Comparison of ENCODE assay signal across 8 mouse cellular contexts in the genomic region with DNA sequence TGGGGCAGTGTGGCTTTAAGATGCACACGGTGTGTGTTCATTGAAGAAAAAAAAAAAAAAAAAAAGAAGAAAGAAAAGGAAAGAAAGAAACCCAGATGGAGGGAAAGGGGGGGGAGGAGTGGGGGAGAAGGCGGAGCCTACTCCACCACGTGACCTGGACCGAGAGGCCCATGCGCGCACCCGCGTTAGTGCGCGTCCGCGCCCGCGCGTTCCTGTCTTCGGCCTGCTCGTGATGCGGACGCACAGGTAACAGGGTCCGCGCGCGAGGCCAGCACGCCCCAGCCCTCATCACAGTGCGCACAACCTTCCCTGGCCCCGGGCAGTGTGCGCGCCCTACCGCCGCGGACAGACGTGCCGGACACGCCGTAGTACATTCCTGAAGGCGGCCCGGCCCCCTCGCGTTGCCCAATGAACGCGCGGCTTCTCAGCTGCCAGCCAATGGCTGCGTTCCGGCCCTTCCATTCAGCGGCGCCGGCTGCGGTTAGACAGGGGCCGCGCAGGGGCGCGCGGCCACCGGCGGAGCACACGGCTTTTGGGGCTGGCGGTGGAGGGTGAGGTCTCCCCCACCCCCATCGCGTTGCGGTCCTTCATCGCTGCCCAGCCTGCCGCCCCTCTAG. TPM values are rescaled to one million over a fixed set of nuclear protein-coding genes. Genes with fewer than 3 reads are reported as not detected.
DNase-seq lines count a peak whose midpoint lies in the region; ATAC-seq and TF ChIP-seq lines count a peak whose summit lies in the region.

No protein-coding gene starts in this region.

- H3ac ChIP-seq in myocyte (ENCODE audit: control insufficient read depth, insufficient read length): peak overlapping the region; percentile 54

- DNase-seq in CD4-positive, CD25-positive, alpha-beta regulatory T cell, adult 2 months (ENCODE audit: low read depth, low spot score): peak; percentile 92
- peak; percentile 74 for DNase-seq in fibroblast of lung, adult 2 months (ENCODE audit: low read depth)
- peak; percentile 97 for DNase-seq in kidney, postnatal 10 days
- peak; percentile 96 for DNase-seq in liver, embryonic 11.5 days (ENCODE audit: low spot score)
- DNase-seq in spleen, postnatal 4 days (ENCODE audit: low spot score in 2 of 2): peak; percentile 89 to 93

- TF ChIP-seq POLR2A in myocyte (IDR thresholded peaks at IDR 0.05; ENCODE audit: insufficient read length, low read depth): peak; percentile 70

- no peaks in the 10 kb centered on the region for H3K36me3 ChIP-seq in heart, embryonic 14.5 days (ENCODE audit: control insufficient read depth, insufficient read depth, low read length)
- H3K36me3 ChIP-seq in liver, embryonic 11.5 days (ENCODE audit: control insufficient read depth, insufficient read depth, low read length): no peaks in the 10 kb centered on the region
- H3K36me3 ChIP-seq in myocyte (ENCODE audit: control insufficient read depth, insufficient read depth): no peaks in the 10 kb centered on the region

- WGBS in heart, embryonic 14.5 days: under 1% methylated on average over 60 of the region's 62 CpGs
- under 1% methylated on average over 62 of the region's 62 CpGs for WGBS in liver, embryonic 11.5 days

- H3K4me3 ChIP-seq in brown adipose tissue, adult 24 weeks (ENCODE audit: insufficient read depth, low read depth, low read length): peak overlapping the region; percentile 85
- peak overlapping the region; percentile 85 to 99 for H3K4me3 ChIP-seq in heart, embryonic 14.5 days (ENCODE audit: control insufficient read depth in 1 of 2, insufficient read depth in 1 of 2, low read depth in 1 of 2, low read length in 2 of 2)
- peak overlapping the region; percentile 93 for H3K4me3 ChIP-seq in liver, embryonic 11.5 days (ENCODE audit: low read depth, low read length)
- H3K4me3 ChIP-seq in myocyte: peak overlapping the region; percentile 92

- peak overlapping the region; percentile 84 for H3K4me2 ChIP-seq in heart, embryonic 14.5 days (ENCODE audit: low read length)
- peak overlapping the region; percentile 99 for H3K4me2 ChIP-seq in liver, embryonic 11.5 days
- peak overlapping the region; percentile 98 for H3K4me2 ChIP-seq in myocyte (ENCODE audit: low read depth)

- peak overlapping the region; percentile 66 for H3K9ac ChIP-seq in heart, embryonic 14.5 days (ENCODE audit: low read length)
- H3K9ac ChIP-seq in liver, embryonic 11.5 days (ENCODE audit: low read depth, low read length): peak overlapping the region; percentile 69

- H3K79me2 ChIP-seq in myocyte (ENCODE audit: control insufficient read depth, insufficient read depth): no peaks in the 10 kb centered on the region

- no peaks in the 10 kb centered on the region for H3K4me1 ChIP-seq in brown adipose tissue, adult 24 weeks (ENCODE audit: control insufficient read depth, insufficient read depth, insufficient read length, low read length)
- H3K4me1 ChIP-seq in heart, embryonic 14.5 days (ENCODE audit: control insufficient read depth in 2 of 2, insufficient read depth in 2 of 2, low read length in 2 of 2): peaks cover 6 to 7% of the 10 kb centered on the region in 2 experiments
- peaks cover 13% of the 10 kb centered on the region for H3K4me1 ChIP-seq in liver, embryonic 11.5 days (replicated peaks; ENCODE audit: control insufficient read depth, insufficient read depth, low read length)

- no peaks in the 10 kb centered on the region for H3K9me3 ChIP-seq in heart, embryonic 14.5 days (ENCODE audit: control insufficient read depth, low read length)
- H3K9me3 ChIP-seq in liver, embryonic 11.5 days (ENCODE audit: control insufficient read depth, low read length): no peaks in the 10 kb centered on the region

- H3K27ac ChIP-seq in brown adipose tissue, adult 24 weeks (replicated peaks; ENCODE audit: low read depth, low read length): peak overlapping the region; percentile 49
- peak overlapping the region; percentile 73 to 97 for H3K27ac ChIP-seq in heart, embryonic 14.5 days (replicated peaks in 1 of 2; ENCODE audit: control insufficient read depth in 1 of 2, insufficient read depth in 1 of 2, low read depth in 2 of 2, low read length in 2 of 2)
- H3K27ac ChIP-seq in liver, embryonic 11.5 days (ENCODE audit: low read depth, low read length): peak overlapping the region; percentile 77

- H3K27me3 ChIP-seq in heart, embryonic 14.5 days (ENCODE audit: control insufficient read depth, insufficient read depth, low read length): peaks cover 29% of the 10 kb centered on the region
- H3K27me3 ChIP-seq in liver, embryonic 11.5 days (replicated peaks; ENCODE audit: control insufficient read depth, insufficient read depth, low read length): peaks cover 30% of the 10 kb centered on the region
- peaks cover 9% of the 10 kb centered on the region for H3K27me3 ChIP-seq in myocyte (ENCODE audit: control insufficient read depth, insufficient read depth, insufficient read length)

- ATAC-seq in heart, embryonic 14.5 days (ENCODE audit: insufficient number of reproducible peaks, insufficient read depth, low FRiP score, low read depth): peak; percentile 81
- peak; percentile 73 for ATAC-seq in liver, embryonic 11.5 days (replicated peaks; ENCODE audit: low FRiP score)

TF ChIP-seq in myocyte, 11 proteins besides CTCF, POLR2A, EP300 and RAD21:
- TF ChIP-seq USF1 (IDR thresholded peaks at IDR 0.05; ENCODE audit: low read depth) (peak; percentile 97), SRF (IDR thresholded peaks at IDR 0.05; ENCODE audit: control insufficient read depth, insufficient read length, low read depth) (peak; percentile 59), MAX (IDR thresholded peaks at IDR 0.05; ENCODE audit: low read depth) (no peak), TCF3 (IDR thresholded peaks at IDR 0.05; ENCODE audit: insufficient read length, low read depth) (no peak), MYOD1 (IDR thresholded peaks at IDR 0.05; ENCODE audit: control insufficient read depth in 1 of 3, insufficient read length in 2 of 3, low read depth in 2 of 3) (peak in 1 of 3 experiments; percentile 20), E2F4 (IDR thresholded peaks at IDR 0.05; ENCODE audit: insufficient read depth) (no peak), CEBPB (IDR thresholded peaks at IDR 0.05; ENCODE audit: insufficient read depth, poor library complexity, severe bottlenecking) (no peak), MYOG (IDR thresholded peaks at IDR 0.05; ENCODE audit: control insufficient read depth in 1 of 3, insufficient read depth in 1 of 3, insufficient read length in 2 of 3, low read depth in 2 of 3) (peak in 1 of 3 experiments; percentile 26), POLR2AphosphoS2 (IDR thresholded peaks at IDR 0.05; ENCODE audit: insufficient read length, low read depth) (peak; percentile 67), TCF12 (IDR thresholded peaks at IDR 0.05; ENCODE audit: insufficient read depth, poor library complexity, severe bottlenecking) (no peak), REST (IDR thresholded peaks at IDR 0.05; ENCODE audit: insufficient read depth, insufficient read length) (no peak)

RNA-seq across cellular contexts. Expression of a gene that starts 5.6 kb away (rescaled TPM):
- 4.8 and 7.9 TPM in 2 replicates for polyA plus RNA-seq in brown adipose tissue, adult 24 weeks (2012; ENCODE audit: insufficient read depth, insufficient read length, missing spikeins)
- 8.4 and 9.0 TPM in 2 replicates for polyA plus RNA-seq in heart, embryonic 14.5 days (2014; fragmentation: Nextera tagmentation; extraction: Ambion mirVana)
- polyA plus RNA-seq in liver, embryonic 11.5 days (2014; fragmentation: Nextera tagmentation; extraction: Ambion mirVana): 14.0 and 15.0 TPM in 2 replicates
- polyA plus RNA-seq in myocyte (2012; fragmentation: generic; extraction: Trizol): 2.2 TPM

Comparison
In these comparisons a context has a peak if more than half of its experiments do, and no peak if none do; other contexts are left out.
1. Peak in every context shown above with its lines: DNase-seq, ATAC-seq, H3K4me3 ChIP-seq and H3K27ac ChIP-seq.